Mouse (Mus musculus): Measurements from ENCODE around the gene Scel.
"Not testable (repeated sequence)": the region's sequence is repeated elsewhere in the genome, so short reads cannot be mapped to it uniquely, and the experiment has no call there.

Gene Scel

GRCm38 (mm10) chr14:103512802-103513472, at the start of gene Scel:
Gene Scel (plus strand): TSS chr14:103513342.
- DNase-seq (ENCODE audit: low spot score in 2 of 2): peak in 1 of 2 experiments; percentile 11

- no peak for DNase-seq (ENCODE audit: low spot score in 2 of 2)
Observed at GRCm38 (mm10) chr14:103468691-103469463, 44.3 kb upstream of the Scel start.

DNA sequence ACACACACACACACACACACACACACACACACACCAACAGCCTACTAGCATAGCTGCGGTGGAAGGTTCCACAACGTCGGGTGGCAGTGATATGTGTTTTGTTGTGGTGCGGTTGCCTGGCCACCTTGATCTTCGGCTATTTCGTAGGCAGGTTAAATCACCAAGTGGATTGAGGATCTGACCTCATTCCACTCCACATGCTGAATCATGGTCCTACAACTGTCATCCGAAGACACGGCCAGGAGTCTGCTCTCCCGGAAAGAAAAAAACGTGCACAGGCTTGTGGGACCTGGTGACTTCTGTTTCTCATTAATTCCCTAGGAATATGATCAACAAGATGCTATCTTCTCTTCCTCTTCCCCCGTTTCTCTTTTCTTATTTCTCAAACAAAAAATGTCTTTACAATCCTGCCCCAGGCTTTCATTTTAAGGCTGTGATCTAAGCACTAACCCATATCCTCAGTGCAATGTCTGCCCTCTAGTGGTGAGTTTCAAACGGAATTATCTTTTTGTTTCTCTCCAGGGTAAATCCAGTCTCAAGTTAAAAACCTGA, 43.6 kb upstream of the Scel start:
- DNase-seq (ENCODE audit: low spot score in 2 of 2): peak; percentile 56 to 77

- no peak for DNase-seq (ENCODE audit: low spot score in 2 of 2)
Observed at GRCm38 (mm10) chr14:103471074-103471778, 41.9 kb upstream of the Scel start.

- no peak for DNase-seq (ENCODE audit: low spot score in 2 of 2)
Observed at GRCm38 (mm10) chr14:103471806-103472553, 41.2 kb upstream of the Scel start.

GRCm38 (mm10) chr14:103472554-103472905, 40.6 kb upstream of the Scel start:
- DNase-seq (ENCODE audit: low spot score in 2 of 2): no peak

- DNase-seq (ENCODE audit: low spot score in 2 of 2): peak; percentile 55 to 61
Observed at GRCm38 (mm10) chr14:103475312-103475711, 37.8 kb upstream of the Scel start.

GRCm38 (mm10) chr14:103476232-103476631, 36.9 kb upstream of the Scel start:
- not testable (repeated sequence) for DNase-seq (ENCODE audit: low spot score in 2 of 2)

DNA sequence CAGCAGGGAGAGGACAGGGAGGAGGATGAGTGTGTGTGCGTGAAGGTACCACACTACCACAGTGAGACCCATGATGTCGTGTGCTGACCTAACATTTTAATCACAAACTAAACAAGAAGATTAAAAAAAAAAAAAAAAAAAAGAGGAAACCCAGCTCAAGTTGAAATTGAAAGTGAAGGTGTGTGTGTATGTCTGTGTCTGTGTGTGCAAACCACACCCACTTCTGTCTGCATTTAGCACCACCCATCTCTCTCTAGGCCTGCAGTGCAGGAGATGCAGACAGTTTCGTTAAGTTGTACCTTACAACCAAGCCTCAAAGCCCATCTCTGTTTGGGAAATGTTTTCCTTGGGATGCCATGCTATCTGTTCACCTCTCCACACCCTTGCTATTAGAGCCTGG, 35.9 kb upstream of the Scel start:
- peak; percentile 63 for DNase-seq (ENCODE audit: low spot score in 2 of 2)

- peak; percentile 75 to 76 for DNase-seq (ENCODE audit: low spot score in 2 of 2)
Observed at GRCm38 (mm10) chr14:103477959-103478358, 35.2 kb upstream of the Scel start.

- no peak for DNase-seq (ENCODE audit: low spot score in 2 of 2)
Observed at GRCm38 (mm10) chr14:103479446-103479845, 33.7 kb upstream of the Scel start.

- no peak for DNase-seq (ENCODE audit: low spot score in 2 of 2)
Observed at GRCm38 (mm10) chr14:103481514-103481913, 31.6 kb upstream of the Scel start.

DNA sequence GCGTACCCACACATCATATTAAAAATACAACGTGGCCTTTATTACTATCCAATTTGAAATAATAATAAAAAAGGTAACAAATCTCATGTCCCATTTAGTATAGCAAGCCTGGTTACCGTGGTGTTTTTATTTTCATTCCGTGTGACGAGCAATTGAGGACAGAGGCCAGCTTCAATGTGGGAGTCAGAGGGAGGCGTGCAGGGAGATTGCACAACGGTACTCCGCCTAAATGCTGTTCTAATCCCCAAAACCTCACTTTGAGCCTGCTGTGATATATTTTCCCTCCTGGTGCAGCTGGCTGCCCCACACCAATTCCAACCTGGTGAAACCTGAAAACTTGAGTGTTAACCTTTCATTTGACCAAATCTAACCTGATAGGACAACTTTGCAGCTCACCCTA, 27.5 kb upstream of the Scel start:
- DNase-seq (ENCODE audit: low spot score in 2 of 2): no peak

DNA sequence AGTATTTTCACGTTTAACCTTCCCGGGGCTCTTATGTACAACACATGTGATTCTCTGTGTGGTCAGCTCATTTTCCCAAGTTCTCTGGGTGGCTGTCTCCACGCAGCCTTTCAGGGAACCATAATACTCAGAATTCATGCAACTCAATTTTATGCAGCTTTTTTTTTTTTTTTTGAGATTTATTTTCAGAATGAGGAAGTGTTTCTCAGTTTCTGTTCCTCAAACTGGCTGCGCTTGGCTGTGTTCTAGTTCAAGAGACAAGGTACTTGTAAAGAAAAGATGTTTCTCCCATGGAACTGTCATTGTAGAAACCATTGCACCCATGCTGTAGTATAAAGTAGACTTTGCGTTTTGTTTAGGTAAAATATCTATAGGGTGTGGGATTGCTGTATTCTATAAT, 26.2 kb upstream of the Scel start:
- peak; percentile 64 to 76 for DNase-seq (ENCODE audit: low spot score in 2 of 2)

- DNase-seq (ENCODE audit: low spot score in 2 of 2): peak in 1 of 2 experiments; percentile 56
Observed at GRCm38 (mm10) chr14:103488659-103489058, 24.5 kb upstream of the Scel start.

- DNase-seq (ENCODE audit: low spot score in 2 of 2): no peak
Observed at GRCm38 (mm10) chr14:103498199-103498598, 14.9 kb upstream of the Scel start.

DNA sequence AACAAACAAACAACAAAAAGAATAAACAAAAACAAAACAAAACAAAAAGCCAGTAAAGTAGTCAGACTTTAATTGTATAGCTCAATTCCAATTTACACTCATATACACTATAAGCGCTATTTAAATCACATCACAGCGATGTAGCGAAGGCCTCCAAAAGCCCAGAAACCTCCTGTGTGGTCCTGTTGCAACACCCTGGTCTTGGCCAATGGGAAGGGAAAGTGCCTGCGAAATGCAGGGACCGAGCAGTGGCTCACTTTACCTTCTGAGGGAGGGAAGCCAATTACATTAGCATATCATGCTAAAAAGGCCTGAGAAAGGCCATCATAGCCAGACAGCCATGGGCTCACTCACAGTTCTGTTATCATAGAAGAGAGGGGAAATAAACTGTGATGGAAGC, 14.5 kb upstream of the Scel start:
- no peak for DNase-seq (ENCODE audit: low spot score in 2 of 2)

GRCm38 (mm10) chr14:103499060-103499459, 14.1 kb upstream of the Scel start:
- no peak for DNase-seq (ENCODE audit: low spot score in 2 of 2)

GRCm38 (mm10) chr14:103500309-103500708, 12.8 kb upstream of the Scel start:
- DNase-seq (ENCODE audit: low spot score in 2 of 2): no peak

- no peak for DNase-seq (ENCODE audit: low spot score in 2 of 2)
Observed at GRCm38 (mm10) chr14:103500941-103501340, 12.2 kb upstream of the Scel start.

- no peak for DNase-seq (ENCODE audit: low spot score in 2 of 2)
Observed at GRCm38 (mm10) chr14:103504514-103504913, 8.6 kb upstream of the Scel start.

DNA sequence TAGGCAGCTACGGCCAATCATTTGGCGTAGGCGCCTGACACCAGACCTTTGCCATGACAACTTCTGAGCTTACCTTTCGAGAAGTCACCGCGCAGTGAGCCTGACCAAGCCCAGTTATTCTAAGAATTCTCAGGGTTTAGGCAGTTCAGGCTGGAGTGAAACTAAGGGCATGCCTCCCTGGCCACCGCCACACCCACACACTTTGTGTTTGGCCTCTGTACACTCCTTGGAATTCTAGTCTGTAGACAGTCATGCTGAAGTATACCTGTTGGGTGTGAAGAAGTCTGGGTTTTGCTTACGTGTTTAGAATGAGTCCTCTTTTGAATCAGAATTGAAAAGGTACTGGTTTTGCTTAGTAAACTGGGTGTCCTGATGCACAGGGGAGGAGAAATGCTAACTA, 3.6 kb upstream of the Scel start:
- no peak for DNase-seq (ENCODE audit: low spot score in 2 of 2)

All from spleen, postnatal 36 days (tissue).